Mouse (Mus musculus) kidney, adult 2 months (tissue): Measurements from ENCODE around the gene Stxbp1. TPM values are rescaled to one million over a fixed set of nuclear protein-coding genes. Genes with fewer than 3 reads are reported as not detected.

Experiments
- DNase-seq: peaks from one replicate; pipeline ENCODE4 v3.0.0; 2021
- H3K27ac ChIP-seq: fragments of 200-500 bp; 2 replicates; pipeline ENCODE4 v1.5.1; 2012; ENCODE audit warnings: low read depth, low read length, control low read depth, inconsistent platforms; ENCODE audit not compliant: insufficient read depth
- H3K27me3 ChIP-seq: fragments of 200-500 bp; replicated peaks from 2 replicates; pipeline ENCODE4 v1.6.1; 2012; ENCODE audit warnings: mild to moderate bottlenecking, moderate library complexity, low read length, inconsistent platforms; ENCODE audit not compliant: control insufficient read depth, insufficient read depth
- H3K36me3 ChIP-seq: fragments of 200-500 bp; 2 replicates; pipeline ENCODE4 v1.6.1; 2012; ENCODE audit warnings: mild to moderate bottlenecking, moderate library complexity, low read length, inconsistent platforms; ENCODE audit not compliant: control insufficient read depth, insufficient read depth
- H3K4me1 ChIP-seq: fragments of 200-500 bp; 2 replicates; pipeline ENCODE4 v1.6.1; 2011; ENCODE audit warnings: low read length; ENCODE audit not compliant: control insufficient read depth, insufficient read depth
- H3K4me3 ChIP-seq: fragments of 200-500 bp; 2 replicates; pipeline ENCODE4 v1.5.1; 2011; ENCODE audit warnings: mild to moderate bottlenecking, low read depth, low read length, control low read depth; ENCODE audit not compliant: insufficient read depth
- CTCF ChIP-seq: fragments of 200-500 bp; conservative IDR thresholded peaks from 2 replicates; pipeline ENCODE4 v1.5.1; 2011; ENCODE audit warnings: low read depth, mild to moderate bottlenecking, control low read depth, low read length, moderate library complexity, mixed read lengths; ENCODE audit not compliant: insufficient read depth, insufficient read length
- POLR2A ChIP-seq: fragments of 200-500 bp; IDR thresholded peaks from one replicate; pipeline ENCODE4 v1.6.1; 2011; ENCODE audit warnings: low read depth, low read length, control low read depth
- WGBS: fragments of 180-500 bp; shearing (Covaris S2); methylation state at CpG from one replicate; pipeline ENCODE4 v1.1.7; 2018; 5-methylcytosine and 5-hydroxymethylcytosine counted together
- polyA plus RNA-seq: library from polyadenylated mRNA; depleted of rRNA; stranded (reverse); fragments of >200 nt; gene quantifications from 2 replicates; pipeline ENCODE4 v1.2.3, GENCODE M21; 2012

Stxbp1 gene
- polyA plus RNA-seq, 1 experiment, result 13.2 TPM

- Histone ChIP-seq H3K4me3 (no peak overlapping the region), H3K4me1 (no peaks in the 10 kb centered on the region; the same call in 1 of the 2 replicates), H3K36me3 (peaks cover 1% of the 10 kb centered on the region; the same call in 1 of the 2 replicates), H3K27ac (no peak overlapping the region), H3K27me3 (no peaks in the 10 kb centered on the region)
- DNase-seq, result no peak
- 65% methylated on average over 10 of the region's 10 CpGs for WGBS
- TF ChIP-seq POLR2A (no peak), CTCF (peak; percentile 44)
These were observed 94.9 kb downstream of the Stxbp1 start for GRCm38 (mm10) chr2:32752181-32752580.

DNA sequence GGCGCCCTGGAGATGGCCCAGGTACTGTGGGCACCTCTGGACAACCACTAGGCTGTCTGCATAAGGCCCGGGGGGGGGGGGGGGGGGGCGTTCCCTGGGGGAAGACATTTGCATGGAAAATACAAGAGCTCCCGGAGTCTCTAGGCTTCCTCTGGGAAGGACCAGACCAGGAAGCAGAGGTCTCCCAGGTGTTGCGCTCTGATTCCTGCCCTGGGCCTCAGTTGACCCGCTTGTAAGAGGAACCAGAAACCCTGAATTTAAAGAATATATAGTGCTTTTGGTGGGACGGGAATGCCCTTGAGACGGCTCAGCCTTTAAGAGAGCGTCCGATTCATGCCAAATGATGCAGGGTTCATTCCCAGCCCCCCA, 95.4 kb downstream of the Stxbp1 start:
- no peak for DNase-seq

DNA sequence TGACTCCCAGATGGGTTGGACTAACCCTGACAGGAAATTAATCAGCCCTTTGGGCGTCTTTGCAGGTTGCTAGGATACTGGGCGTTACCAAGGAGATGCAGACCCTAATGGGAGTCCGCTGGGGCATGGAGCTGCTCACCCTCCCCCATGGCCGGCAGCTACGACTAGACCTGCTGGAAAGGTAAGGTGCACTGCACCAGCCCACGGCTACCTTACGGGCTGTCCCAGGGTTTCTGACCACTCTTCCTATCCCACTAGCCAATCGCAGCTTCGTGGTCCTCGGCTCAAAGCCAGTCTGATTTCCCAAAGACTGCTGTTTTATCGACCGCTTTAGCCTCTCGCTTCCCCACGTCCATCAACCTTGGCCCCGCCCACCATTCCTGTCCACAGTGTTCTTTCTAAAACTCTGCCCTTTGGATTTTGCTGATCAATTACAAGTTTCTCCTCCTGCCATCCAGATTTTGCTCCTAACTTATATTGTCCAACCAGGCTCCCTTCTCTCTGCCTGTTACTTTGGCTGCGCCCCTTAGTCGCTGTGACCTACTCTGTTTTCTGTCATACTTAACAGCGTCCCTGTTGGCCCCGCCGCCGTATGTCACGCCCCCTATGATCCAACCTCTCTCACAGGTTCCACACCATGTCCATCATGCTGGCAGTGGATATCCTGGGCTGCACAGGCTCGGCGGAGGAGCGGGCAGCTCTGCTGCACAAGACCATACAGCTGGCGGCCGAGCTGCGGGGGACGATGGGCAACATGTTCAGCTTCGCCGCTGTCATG, 96.0 kb downstream of the Stxbp1 start:
- Histone ChIP-seq H3K4me3 (peak overlapping the region; percentile 43), H3K36me3 (peaks cover 1% of the 10 kb centered on the region; the same call in 1 of the 2 replicates), H3K4me1 (no peaks in the 10 kb centered on the region), H3K27me3 (no peaks in the 10 kb centered on the region), H3K27ac (peak overlapping the region; percentile 37; the same call in 1 of the 2 replicates)
- TF ChIP-seq POLR2A, result no peak
- no peak for TF ChIP-seq CTCF
- DNase-seq, result peak; percentile 93
- 26% methylated on average over 31 of the region's 31 CpGs for WGBS

More for the DNA sequence above, 95.4 kb downstream of the Stxbp1 start:
- TF ChIP-seq POLR2A, result no peak
- TF ChIP-seq CTCF, result no peak
- Histone ChIP-seq H3K27me3 (no peaks in the 10 kb centered on the region), H3K4me3 (peak overlapping the region; percentile 43), H3K36me3 (peaks cover 1% of the 10 kb centered on the region; the same call in 1 of the 2 replicates), H3K27ac (peak overlapping the region; percentile 13; the same call in 1 of the 2 replicates), H3K4me1 (no peaks in the 10 kb centered on the region; the same call in 1 of the 2 replicates)
- 24% methylated on average over 10 of the region's 10 CpGs for WGBS

GRCm38 (mm10) chr2:32750199-32750598, 96.8 kb downstream of the Stxbp1 start:
- Histone ChIP-seq H3K4me3 (no peak overlapping the region), H3K27me3 (no peaks in the 10 kb centered on the region), H3K36me3 (peaks cover 1% of the 10 kb centered on the region; the same call in 1 of the 2 replicates), H3K27ac (no peak overlapping the region), H3K4me1 (no peaks in the 10 kb centered on the region)
- DNase-seq, result no peak
- TF ChIP-seq POLR2A (no peak), CTCF (no peak)
- WGBS, result 74% methylated on average over 7 of the region's 7 CpGs

DNA sequence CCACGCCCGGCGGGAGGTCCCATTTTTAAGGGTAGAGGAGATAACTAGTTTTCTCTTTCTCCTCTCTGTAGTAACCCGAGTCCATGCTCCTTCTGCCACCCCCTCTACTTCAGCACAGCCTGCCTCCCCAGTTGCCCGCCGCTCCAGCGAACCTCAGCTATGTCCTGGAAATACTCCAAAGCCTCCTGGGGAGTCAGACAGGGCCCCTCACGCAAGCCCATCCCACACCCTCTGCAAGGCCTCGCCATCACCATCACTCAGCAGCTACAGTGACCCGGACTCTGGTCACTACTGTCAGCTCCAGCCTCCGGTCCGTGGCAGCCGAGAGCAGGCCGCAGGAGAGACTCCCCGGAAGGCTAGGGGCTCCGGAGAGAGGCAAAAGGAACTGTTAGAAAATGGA, 98.0 kb downstream of the Stxbp1 start:
- no peak for DNase-seq
- H3K27me3 ChIP-seq, result no peaks in the 10 kb centered on the region
- H3K36me3 ChIP-seq, result 0 out of 2 replicates have a peak, but pooled peaks cover 1% of the 10 kb centered on the region
- no peak overlapping the region for H3K4me3 ChIP-seq
- H3K4me1 ChIP-seq, result no peaks in the 10 kb centered on the region
- WGBS, result 70% methylated on average over 16 of the region's 16 CpGs
- H3K27ac ChIP-seq, result no peak overlapping the region
- TF ChIP-seq POLR2A (no peak), CTCF (no peak)

GRCm38 (mm10) chr2:32744272-32744982, 102.6 kb downstream of the Stxbp1 start:
- 60% methylated on average over 15 of the region's 15 CpGs for WGBS
- H3K27me3 ChIP-seq, result no peaks in the 10 kb centered on the region
- H3K36me3 ChIP-seq, result no peaks in the 10 kb centered on the region
- no peak overlapping the region for H3K4me3 ChIP-seq
- H3K4me1 ChIP-seq, result no peaks in the 10 kb centered on the region
- no peak for DNase-seq
- no peak overlapping the region for H3K27ac ChIP-seq
- no peak for TF ChIP-seq CTCF
- TF ChIP-seq POLR2A, result no peak

GRCm38 (mm10) chr2:32742173-32742531, 104.9 kb downstream of the Stxbp1 start:
- H3K36me3 ChIP-seq, result no peaks in the 10 kb centered on the region
- H3K27me3 ChIP-seq, result no peaks in the 10 kb centered on the region
- H3K27ac ChIP-seq, result no peak overlapping the region
- WGBS, result 36% methylated on average over 18 of the region's 18 CpGs
- no peak overlapping the region for H3K4me3 ChIP-seq
- no peak for TF ChIP-seq CTCF
- TF ChIP-seq POLR2A, result no peak
- no peaks in the 10 kb centered on the region for H3K4me1 ChIP-seq
- no peak for DNase-seq
